Mouse (Mus musculus) liver, adult 2 months (tissue): ENCODE measurements around the gene Hck.

Source experiments
- CTCF ChIP-seq: fragments of 200-500 bp; IDR thresholded peaks from 2 replicates; pipeline ENCODE4 v1.5.1; 2011; ENCODE audit warnings: low read depth, low read length, control low read depth
- POLR2A ChIP-seq: fragments of 200-500 bp; IDR thresholded peaks from 2 replicates; pipeline ENCODE4 v1.6.1; 2011; ENCODE audit warnings: low read length, control low read depth; ENCODE audit not compliant: insufficient read depth; ENCODE audit errors: extremely low read depth

DNA sequence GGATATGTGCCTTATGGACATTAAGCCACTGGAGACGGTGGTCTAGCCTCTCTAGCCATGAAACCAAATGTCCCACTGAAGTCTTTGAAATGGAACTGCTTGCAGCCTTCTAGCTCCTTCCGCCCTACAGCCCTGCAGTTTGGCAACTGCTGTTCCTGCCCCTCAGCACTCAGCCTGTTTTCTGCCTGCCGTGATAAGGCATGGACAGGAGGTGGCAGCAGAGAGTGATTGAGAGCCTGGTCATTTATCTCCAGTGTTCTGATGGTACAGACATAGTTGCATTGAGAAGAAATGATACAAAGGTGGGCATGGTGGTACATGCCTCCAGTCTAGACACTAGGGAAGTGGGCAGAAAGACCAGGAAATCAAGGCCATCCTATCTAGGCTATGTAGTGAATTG is 39.4 kb downstream of the Hck start:
- TF ChIP-seq CTCF (peak; percentile 88), POLR2A (no peak)
